Mouse (Mus musculus) left cerebral cortex, postnatal 25 days (tissue): ENCODE results near the gene Vwa2. TPM values are rescaled to one million over a fixed set of nuclear protein-coding genes. Genes with fewer than 3 reads are reported as not detected.

ENCODE experiments used
- DNase-seq, 2 experiments: peaks; one replicate each; pipeline ENCODE4 v3.0.0; 2022; ENCODE audit warnings: low spot score in 2 of 2, mixed read lengths in 1 of 2
- intact Hi-C: fragments of 180-260 bp; cut with DNase I; formaldehyde crosslinking; loops from one replicate; pipeline ENCODE4 v1.15.1; 2025
- total RNA-seq, 2 experiments: library from RNA; stranded (reverse); gene quantifications; 2 replicates each; pipeline ENCODE4 v1.2.3; 2021

Vwa2 gene
- not detected for total RNA-seq

DNA sequence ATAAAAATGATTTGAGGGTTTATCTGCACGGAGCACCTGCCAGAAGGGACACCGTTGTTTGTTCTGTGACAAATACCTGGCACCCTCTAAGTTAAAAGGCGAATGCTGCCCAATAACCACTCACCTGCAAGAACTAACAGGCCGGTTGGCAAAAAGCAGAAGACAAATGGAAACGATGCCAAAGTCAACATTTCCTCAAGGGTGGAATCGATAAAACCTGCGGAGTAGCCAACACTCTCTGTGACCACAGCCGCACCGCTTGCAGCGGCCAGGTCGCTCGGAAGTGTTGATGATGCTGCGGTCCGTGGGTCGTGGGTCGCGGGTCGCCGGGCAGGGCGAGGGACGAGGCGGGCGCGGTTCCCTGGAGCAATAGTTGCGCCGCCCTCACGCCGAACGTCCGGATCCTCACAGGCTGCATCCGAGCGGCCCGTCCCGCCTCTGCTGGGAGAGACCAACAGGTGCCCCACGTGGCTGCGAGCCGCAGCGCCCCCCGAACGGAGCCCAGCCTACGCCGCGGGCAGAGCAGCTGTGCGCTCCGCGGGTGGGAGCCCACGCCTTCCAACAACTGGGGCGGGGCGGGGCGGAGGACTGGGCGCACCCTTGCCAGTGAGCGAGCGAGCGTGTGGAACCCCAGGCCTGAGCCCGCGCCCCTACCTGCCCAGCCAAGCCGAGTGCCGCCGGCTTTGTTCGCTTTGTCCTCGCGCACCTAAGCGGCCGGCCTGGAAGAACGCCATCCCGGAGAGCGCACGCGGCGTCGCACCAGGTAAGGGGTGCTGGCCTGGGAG is at the start of gene Vwa2:
Vwa2 (plus strand) TSS at position 434 of the 785 bp plus-strand sequence.
- peak; percentile 6 to 17 for DNase-seq
- intact Hi-C loops: no loop called here

DNA sequence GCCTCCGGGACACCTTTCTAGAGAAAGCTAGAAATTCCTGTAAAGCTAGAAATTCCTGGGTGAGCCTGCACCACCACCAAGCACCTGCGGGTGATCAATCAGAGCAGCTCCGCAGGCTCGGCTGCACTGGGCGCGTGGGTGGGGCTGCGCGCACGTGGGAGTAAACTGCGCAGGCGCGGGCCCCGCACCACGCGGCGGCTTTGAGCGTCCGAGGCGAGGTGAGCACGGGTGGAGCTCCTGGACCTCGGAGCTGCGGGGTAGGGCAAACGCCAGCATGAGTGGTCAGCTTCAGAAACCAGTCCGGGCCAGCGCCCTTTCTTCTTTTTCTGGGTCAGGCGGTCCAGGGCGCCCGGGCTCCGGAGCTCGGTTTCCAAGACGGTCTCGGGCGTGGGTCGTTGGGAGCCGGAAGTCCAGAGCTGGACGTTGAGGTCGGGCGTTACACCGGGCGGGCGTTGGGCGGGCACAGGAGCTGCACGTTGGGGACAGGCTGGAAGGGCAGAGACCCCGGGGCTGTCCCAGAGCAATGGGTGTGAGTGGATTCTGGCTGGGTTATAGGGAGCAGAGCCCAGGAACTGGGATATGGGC is 47.9 kb upstream of the Vwa2 start, which contains the start of gene Tdrd1:
Tdrd1 (plus strand) TSS at position 163 of the 585 bp plus-strand sequence.
- intact Hi-C loops: loop anchor here (10.0 kb wide), 1 partner anchor 179 kb away; the partner anchor contains the start of gene Afap1l2
- no peak for DNase-seq

DNA sequence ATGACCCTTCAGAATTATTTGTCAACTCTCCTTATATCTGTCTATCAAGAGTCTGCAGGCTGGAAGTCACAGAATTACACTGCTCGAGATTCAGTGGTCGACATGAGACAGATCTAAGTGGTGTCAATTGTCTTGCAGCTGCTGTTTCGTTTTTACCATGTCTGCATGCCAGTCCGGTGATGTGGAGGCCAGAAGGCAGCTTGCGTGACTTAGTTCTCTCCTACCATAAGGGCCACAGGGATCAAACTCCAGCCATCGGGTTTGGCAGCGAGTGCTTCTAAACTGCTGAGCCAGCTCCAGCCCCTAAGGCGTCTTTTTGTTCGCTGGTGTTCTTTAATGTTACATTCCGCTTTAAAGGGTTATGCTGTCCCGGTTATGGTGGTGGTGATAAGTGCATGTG is 45.7 kb upstream of the Vwa2 start:
- no peak for DNase-seq
- intact Hi-C loops: loop anchor here (10.0 kb wide), 1 partner anchor 176 kb away; the partner anchor contains the start of gene Afap1l2

DNA sequence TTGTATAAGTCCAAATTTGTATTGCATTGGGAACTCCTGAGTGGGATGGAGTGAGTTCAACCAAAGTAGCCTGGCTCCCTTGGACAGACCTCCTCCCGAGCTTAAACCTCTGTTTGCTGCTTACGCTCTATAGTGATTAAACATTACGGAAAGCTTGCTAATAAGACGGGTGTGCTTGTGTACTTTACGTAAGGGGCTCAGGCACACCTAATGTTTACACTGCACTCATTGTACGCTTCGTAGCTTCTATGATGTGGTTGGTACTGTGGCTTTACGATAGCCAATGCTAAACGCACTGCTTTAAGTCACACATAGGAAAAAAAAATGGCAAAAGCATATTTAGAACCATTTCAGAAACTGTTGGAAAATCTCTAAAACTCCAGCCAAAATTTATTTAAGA is 44.8 kb upstream of the Vwa2 start:
- intact Hi-C loops: loop anchor here (10.0 kb wide), 1 partner anchor 176 kb away; the partner anchor contains the start of gene Afap1l2
- DNase-seq: no peak

DNA sequence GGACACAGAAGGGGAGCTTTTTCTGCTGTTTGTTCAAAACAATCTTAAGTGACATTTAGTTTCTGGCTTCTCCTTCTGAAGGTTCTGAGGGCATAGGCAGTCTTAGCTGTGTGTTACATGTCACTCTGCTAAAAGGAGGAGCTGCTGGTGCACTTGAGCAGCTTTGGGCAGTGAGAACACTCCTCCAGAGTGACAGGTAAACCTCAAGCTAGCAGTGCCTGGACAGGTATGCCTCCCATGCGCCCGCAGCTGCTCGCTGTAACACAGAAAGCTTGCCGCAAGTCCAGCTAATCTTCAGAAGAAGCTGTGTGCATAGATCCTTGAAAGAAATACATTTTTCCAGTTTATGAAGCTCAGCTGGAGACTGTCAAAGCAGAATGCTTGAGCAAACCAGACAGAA is 43.9 kb upstream of the Vwa2 start:
- no peak for DNase-seq
- intact Hi-C loops: no loop called here

DNA sequence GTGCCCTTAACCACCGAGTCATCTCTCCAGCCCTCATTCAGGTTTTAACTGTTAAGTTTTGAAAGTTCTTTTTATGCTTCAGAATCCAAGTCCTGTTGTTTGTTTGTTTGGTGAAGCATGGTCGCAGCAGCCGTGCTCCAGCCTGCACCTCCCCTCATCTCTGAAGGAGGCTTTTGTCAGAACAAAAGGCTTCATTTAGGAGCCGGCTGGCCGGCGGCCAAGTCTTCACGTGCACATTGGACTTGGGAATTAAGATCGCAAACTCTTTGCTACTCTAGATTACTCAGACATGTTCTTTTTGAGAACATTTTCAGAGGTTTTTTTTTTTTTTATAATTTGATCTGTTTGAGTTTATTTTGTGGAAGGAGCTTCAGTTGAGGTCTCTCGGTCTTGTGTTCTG is 38.7 kb upstream of the Vwa2 start:
- no peak for DNase-seq
- intact Hi-C loops: no loop called here

DNA sequence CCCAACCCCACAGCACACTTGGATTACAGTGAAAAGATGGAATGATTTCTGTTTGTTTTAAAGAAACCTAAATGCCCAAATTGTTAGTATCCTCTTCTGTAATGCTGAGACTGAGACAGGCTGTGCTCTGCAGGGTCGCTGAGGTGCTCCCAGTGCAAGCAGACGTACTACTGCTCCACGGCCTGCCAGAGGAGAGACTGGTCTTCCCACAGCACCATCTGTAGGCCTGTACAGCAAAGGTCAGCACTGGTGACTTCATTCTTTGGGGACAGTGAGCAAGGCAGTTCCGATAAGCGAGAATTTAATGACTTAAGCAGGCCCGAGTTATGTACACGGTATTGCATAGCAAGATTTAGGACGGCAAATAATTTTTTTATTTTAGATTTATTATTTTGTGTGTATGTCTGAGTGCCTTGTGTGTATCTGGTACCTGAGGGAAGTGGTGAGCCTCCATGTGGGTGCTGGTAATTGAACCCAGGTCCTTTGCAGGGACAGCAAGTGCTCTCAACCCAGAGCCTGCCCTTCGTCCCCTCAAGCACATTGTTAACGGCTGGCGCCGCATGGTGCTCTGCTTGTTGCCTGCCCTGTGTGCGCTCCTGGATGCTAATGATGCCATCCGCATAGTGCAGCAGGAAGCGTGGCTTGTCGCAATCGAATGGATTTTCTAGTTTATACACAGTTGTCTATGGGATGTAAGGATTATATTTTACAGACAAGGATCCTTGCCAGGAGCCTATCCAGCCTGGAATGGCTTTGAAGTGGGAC is 34.9 kb upstream of the Vwa2 start:
- no peak for DNase-seq
- intact Hi-C loops: no loop called here

DNA sequence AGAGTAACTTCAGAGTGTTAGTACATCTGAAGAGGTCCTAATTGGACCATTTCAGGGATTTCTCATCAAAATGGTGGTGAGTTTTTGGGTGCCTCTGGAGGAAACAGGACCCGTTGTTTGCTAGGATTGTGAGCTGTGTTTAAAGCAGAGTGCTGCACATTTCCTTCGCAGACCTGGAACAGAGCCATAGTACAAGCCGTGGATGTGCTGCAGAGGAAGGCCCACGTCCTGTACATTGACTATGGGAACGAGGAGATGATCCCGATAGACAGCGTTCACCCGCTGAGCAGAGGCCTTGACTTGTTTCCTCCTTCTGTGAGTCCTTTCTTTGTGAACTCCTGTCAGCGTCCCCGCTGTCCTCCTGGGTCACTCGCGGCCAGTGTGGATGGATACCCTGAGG is 31.1 kb upstream of the Vwa2 start:
- no peak for DNase-seq
- intact Hi-C loops: no loop called here

DNA sequence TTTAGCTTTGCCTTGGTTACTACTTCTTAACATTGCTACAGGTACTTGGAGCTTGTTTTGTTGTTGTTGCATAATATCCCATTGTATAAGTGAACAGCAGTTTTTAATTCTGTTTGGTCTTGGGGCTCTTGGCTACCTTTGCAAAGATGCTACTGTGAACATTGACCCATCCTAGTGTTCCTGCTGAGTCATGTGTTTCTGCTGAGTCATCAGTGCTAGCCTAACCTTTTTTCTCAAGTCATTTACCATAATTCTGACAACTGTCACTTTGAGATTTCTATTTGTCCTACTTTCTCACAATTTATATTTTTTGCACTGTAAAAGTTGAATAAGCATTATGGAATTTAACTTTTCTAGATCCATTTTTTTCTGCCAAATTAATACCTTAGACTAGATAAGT is 21.5 kb upstream of the Vwa2 start:
- DNase-seq: no peak
- intact Hi-C loops: no loop called here

DNA sequence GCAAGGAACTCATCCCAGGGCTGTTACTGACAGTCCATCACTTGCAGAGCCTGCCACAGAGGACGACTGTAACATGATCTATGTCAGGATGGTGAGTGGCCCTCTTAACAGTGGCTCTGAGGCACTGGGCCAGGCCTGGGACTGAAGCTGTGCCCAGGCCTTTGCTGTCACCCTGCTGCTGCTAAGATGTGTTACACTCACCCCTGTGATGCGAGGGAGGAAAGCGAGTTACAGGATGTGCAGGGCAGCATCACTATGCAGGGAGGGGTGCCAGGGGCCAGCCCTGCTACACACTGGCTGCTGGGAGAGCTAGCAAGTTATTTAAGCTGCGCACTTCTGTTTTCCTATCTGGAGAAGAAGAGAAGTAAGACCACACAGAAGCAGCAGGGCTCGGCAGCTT is 17.6 kb upstream of the Vwa2 start:
- no peak for DNase-seq
- intact Hi-C loops: no loop called here

DNA sequence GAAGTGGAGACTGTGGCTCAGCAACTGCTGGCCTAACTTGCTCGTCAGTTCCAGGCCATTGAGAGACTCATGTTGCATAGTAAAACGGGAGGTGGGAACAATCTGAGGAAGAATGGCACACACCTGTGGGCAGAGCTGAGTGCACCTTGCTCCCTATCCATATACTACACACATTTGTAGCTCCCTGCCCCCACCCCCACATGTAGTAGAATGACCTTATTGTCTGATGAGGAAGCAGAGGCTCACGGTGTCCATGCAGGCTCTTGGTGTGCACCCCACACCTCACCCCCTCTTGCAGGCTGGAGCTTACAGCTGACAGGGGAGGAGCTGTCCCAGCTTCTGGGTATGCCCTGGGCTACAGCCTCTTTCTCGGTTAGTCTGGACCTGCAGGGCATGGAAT is 6.3 kb upstream of the Vwa2 start:
- no peak for DNase-seq
- intact Hi-C loops: no loop called here

DNA sequence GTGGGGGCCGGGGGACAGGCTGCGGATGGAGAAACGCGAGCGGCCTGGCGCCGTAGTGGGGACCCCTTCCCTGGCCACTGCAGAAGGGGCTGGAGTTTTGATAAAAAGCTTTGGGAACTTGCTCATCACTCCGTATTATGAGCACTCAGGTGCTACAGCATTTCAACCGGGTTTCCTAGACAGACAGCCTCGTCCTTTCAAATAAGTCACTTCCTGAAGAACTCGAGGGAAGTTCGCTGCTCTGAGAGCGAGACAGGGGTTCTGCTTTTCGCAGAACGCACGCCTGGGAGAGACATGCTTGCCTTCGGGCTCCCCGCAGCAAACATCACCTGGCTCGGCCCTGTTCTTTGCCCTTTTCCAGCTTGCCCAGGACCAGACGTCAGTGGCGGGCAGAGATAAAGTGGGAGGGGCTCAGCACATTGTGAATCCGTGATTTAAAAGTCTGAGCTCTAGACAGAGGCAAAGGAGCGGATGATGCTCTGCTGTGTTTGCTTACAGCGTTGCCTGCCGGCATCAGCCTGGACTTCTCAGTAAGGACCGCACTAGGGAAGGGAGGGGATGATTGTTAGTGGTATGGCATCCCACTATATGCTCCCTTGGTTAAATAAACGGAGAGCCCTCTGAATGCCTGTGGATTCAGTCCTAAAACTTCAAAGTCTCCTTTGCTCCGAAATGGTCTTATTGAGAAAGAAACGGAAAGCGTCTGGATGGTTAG is 709 bp downstream of the Vwa2 start:
- no peak for DNase-seq
- intact Hi-C loops: no loop called here

DNA sequence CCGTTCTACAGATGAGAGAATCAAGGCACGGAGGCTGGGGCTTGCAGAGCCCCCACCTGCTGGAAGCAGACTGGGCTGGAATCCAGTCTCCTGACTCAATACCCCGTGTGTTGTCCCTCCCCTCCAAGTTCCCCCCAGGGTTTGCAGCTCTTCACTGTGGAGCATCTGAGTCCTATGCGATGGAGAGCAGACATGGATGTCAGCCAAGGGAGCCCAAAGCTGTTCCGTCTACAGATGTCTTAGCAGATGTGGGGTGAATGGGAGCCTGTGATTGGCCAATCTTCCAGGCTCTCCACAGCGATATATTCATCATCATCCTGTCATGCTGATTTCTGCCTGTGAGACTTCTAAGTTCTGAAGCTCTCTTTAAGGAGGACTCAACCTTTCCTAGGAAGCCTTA is 3.3 kb downstream of the Vwa2 start:
- intact Hi-C loops: no loop called here
- DNase-seq: no peak

DNA sequence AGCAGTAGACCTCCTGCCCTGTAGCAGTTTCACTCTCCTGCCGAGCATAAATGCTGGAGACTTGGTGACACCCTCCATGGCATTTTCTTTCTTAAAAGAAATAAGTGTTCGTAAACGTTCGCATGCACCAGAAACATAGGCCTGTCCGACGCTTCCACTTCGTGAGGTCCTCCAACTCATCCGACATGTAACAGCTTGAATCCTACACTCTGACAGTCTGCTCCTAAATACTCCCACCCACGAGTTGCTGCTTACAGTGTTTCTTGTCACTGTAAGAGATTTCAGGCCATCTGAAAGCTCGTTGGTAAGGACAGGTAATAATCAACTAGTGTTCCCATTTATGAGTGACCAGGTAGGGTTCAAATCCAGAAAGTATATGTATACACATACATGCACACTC is 13.8 kb downstream of the Vwa2 start:
- DNase-seq: peak in 1 of 2 experiments; percentile 28
- intact Hi-C loops: no loop called here

DNA sequence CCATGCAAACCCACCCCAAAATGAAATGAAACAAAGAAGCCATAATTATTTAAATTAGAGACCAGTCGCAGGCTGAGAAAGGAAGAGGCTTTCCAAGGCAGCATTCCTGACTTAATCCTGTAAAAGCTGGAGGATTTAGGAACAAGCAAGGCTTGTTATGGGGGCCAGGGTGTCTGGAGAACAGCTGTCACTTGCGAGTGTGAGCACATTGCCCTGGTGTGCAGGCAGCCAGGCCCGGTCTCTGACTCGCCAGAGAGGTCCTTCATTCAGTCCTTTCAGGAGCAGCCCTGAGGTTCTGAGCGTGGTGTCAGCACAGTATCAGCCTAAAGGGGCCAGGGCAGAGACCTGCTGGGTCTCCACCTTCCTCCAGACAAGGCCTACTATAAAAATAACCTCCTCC is 14.6 kb downstream of the Vwa2 start:
- intact Hi-C loops: no loop called here
- DNase-seq: no peak

DNA sequence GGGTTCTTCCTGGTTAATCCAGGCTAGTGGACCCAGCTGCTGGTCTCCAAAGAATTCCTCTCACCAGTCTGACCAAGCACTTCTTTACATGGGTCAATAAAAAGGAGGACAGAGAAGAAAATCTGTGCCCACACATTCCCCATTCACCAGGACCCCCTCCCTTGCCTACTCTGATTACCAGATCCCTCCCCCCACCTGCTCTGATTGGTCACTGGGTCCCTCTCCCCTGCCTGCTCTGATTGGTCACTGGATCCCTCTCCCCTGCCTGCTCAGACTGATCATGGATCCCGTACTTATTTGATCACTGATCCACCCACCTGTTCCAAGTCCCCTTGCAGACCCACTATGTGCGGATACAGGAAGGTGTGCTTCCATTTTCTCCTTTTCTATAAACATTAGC is 17.4 kb downstream of the Vwa2 start:
- no peak for DNase-seq
- intact Hi-C loops: no loop called here

DNA sequence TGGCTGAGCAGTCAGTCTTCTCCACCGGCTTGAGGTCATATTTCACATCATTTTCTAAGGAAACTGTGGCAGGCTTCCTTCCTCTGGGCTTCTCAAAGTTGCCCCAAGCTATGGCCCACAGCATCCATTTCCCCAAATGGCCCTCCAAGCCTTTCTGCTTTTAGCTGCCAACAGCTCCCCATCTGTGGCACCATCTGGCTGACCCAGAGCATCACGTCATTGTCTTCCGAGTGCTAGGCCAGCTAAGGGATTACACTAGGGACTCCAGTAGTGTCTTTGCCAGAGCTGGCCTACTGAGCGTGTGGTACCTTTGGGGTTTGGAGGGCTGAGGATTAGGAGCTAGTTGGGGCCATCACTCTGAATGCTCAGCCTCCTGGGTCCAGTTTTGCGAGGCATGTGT is 18.5 kb downstream of the Vwa2 start:
- DNase-seq: no peak
- intact Hi-C loops: no loop called here

DNA sequence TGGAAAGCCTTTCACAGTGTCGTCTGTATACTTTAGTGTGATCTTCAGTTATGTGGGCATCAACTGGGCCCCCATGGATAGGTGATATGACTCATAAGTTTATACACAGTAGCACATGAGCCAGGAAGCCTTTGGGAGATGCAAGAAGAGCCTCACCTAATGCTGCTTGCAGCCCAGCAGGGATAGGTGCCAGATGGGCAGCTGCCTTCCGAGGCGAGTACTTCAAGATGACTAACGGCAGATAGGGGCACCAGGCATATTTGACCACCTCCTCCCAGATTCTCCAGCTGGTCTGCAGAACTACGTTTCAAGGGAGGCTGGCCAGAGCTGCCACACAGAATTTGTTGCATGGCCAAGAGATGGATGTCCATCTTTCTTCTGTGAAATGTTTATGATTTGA is 19.3 kb downstream of the Vwa2 start:
- intact Hi-C loops: no loop called here
- DNase-seq: no peak

DNA sequence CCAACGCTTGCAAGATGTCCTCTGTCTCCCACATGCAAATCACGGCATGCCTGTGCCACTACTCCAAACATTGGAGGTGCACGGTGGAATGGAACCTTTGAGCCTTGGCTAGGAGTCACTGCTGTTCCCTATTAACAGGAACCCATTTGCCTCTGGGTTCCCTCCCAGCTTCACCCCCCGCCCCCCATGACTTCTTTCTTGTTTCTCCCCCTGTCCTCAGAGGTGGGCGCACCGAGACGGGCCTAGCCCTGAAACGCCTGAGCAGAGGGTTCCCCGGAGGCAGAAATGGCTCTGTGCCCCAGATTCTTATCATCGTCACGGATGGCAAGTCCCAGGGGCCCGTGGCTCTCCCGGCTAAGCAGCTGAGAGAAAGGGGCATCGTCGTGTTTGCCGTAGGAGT is 23.6 kb downstream of the Vwa2 start:
- intact Hi-C loops: no loop called here
- no peak for DNase-seq

DNA sequence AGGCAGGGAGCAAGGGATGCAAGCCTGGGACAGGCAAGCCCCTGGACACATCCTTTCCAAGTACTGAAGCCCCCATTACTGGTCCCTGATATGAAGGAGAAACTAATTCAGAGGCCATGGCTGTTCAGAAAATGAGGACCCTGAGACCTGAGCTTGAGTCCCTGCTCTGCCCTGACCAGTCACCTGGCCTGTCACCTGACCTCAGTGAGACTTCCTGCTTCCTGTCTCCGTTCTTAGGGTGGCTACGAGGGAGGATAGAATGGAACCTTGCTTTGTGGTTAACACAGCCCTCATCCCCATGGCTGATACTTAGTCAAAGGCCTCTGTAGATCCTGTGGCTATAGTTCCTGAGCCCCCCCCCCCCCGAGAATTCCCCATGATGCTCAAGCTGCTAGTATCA is 30.0 kb downstream of the Vwa2 start:
- no peak for DNase-seq
- intact Hi-C loops: no loop called here
